28 mouse cellular contexts compared by ENCODE assay signal in the genomic region with DNA sequence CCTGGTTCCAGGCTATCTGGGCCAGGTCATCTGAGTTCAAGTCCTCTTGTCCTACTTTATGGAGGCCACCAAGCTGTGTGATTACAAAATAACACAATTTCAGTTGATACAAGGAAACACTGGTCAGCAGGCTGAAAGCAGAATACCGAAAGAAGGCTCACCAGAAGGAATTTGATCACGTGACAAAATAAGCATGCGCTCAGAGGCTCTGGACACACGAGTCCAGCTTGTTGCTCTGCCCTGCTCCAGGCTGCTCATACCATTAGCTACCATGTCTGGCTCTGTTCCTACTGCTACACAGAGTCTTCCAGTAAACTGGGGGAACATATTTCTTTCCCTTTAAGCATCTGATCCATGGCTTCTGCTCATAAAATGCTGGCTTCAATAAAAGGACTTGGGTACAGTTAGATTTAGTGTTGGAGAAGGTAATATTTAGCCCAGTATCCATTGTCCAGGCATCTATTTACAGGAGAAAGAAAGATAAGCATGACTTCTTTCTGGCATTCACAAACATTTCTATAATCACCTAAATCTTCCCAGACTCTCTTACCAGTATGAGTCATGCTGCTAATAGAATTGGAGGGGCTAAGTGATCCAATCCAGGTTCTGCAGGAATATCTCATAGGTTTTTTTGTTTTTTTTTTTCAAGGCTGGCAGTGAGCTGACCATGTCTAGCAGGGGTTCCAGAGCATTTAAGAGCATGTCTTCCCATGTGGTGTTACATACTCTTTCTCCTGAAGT. TPM values are rescaled to one million over a fixed set of nuclear protein-coding genes. Genes with fewer than 3 reads are reported as not detected.
DNase-seq lines count a peak whose midpoint lies in the region; ATAC-seq and TF ChIP-seq lines count a peak whose summit lies in the region.
"Had no signal": no experiment of that assay in that cellular context is flagged by ENCODE, and none has a peak within 500 bp of the region (broad histone marks: within the 10 kb centered on the region; RNA-seq: fewer than 3 reads in every experiment).

No protein-coding gene starts in this region.

- H3K9me3 ChIP-seq in kidney, postnatal 0 days (replicated peaks; ENCODE audit: low read length): no peaks in the 10 kb centered on the region
- H3K9me3 ChIP-seq in intestine, embryonic 16.5 days (ENCODE audit: control insufficient read depth, low read length): no peaks in the 10 kb centered on the region
- H3K9me3 ChIP-seq: embryonic facial prominence, embryonic 12.5 days; embryonic facial prominence, embryonic 15.5 days; heart, embryonic 12.5 days; heart, embryonic 15.5 days had no signal

- TF ChIP-seq CTCF in kidney, postnatal 0 days (IDR thresholded peaks at IDR 0.05; ENCODE audit: low read depth): no peak

- peak; percentile 10 for DNase-seq in kidney, postnatal 0 days (ENCODE audit: low spot score)
- DNase-seq in kidney, adult 11 months: no peak
- DNase-seq in MN1 (ENCODE audit: low spot score) (peak; percentile 68), adipocyte (ENCODE audit: low spot score) (peak; percentile 38)
- no peak for DNase-seq in kidney, postnatal 25 days
- no peak for DNase-seq in lung, postnatal 25 days (ENCODE audit: low spot score)
- DNase-seq: adrenal gland, adult 2 months; adrenal gland, postnatal 14 days; cerebellum, adult 11 months; cerebellum, adult 2 months; cerebellum, adult 9-11 months; cerebellum, postnatal 25 days; forebrain, postnatal 0 days; gastrocnemius, adult 2 months; gastrocnemius, postnatal 14 days; heart, postnatal 10 days; heart, postnatal 4 days had no signal

- H3K9ac ChIP-seq in kidney, postnatal 0 days (ENCODE audit: low read depth, low read length): no peak overlapping the region
- no peak overlapping the region for H3K9ac ChIP-seq in intestine, embryonic 16.5 days (ENCODE audit: low read depth, low read length)
- H3K9ac ChIP-seq: embryonic facial prominence, embryonic 12.5 days; embryonic facial prominence, embryonic 15.5 days; forebrain, postnatal 0 days; heart, embryonic 12.5 days; heart, embryonic 15.5 days; hindbrain, embryonic 14.5 days had no signal

- no peak overlapping the region for H3K4me2 ChIP-seq in kidney, postnatal 0 days (ENCODE audit: low read length)
- no peak overlapping the region for H3K4me2 ChIP-seq in intestine, embryonic 16.5 days (ENCODE audit: low read depth, low read length)
- H3K4me2 ChIP-seq: embryonic facial prominence, embryonic 12.5 days; embryonic facial prominence, embryonic 15.5 days; heart, embryonic 12.5 days; heart, embryonic 15.5 days; hindbrain, embryonic 14.5 days had no signal

- no peaks in the 10 kb centered on the region for H3K27me3 ChIP-seq in kidney, postnatal 0 days (ENCODE audit: insufficient read depth, low read length)
- H3K27me3 ChIP-seq in intestine, embryonic 16.5 days (replicated peaks; ENCODE audit: control insufficient read depth, insufficient read depth, low read length): no peaks in the 10 kb centered on the region
- H3K27me3 ChIP-seq: embryonic facial prominence, embryonic 12.5 days; embryonic facial prominence, embryonic 15.5 days; heart, embryonic 12.5 days; heart, embryonic 15.5 days had no signal

- no peak overlapping the region for H3K4me3 ChIP-seq in kidney, postnatal 0 days (replicated peaks; ENCODE audit: low read depth, low read length)
- H3K4me3 ChIP-seq in intestine, embryonic 16.5 days (ENCODE audit: low read length): no peak overlapping the region
- H3K4me3 ChIP-seq: embryonic facial prominence, embryonic 12.5 days; embryonic facial prominence, embryonic 15.5 days; gastrocnemius, adult 2 months; heart, embryonic 12.5 days; heart, embryonic 15.5 days had no signal

- peak; percentile 36; the same call in 1 of the 2 replicates for ATAC-seq in kidney, postnatal 0 days (replicated peaks; ENCODE audit: low FRiP score, low read depth)
- ATAC-seq in intestine, embryonic 16.5 days: no peak
- ATAC-seq: CD4-positive, CD25-positive, alpha-beta regulatory T cell, adult 4 months; forebrain, embryonic 14.5 days; forebrain, postnatal 0 days; hindbrain, postnatal 0 days; inflammation-experienced regulatory T-cells, adult 6 months had no signal

- H3K36me3 ChIP-seq in kidney, postnatal 0 days (ENCODE audit: insufficient read depth, low read length): no peaks in the 10 kb centered on the region
- H3K36me3 ChIP-seq in intestine, embryonic 16.5 days (ENCODE audit: control insufficient read depth, insufficient read depth, low read length): no peaks in the 10 kb centered on the region
- H3K36me3 ChIP-seq: embryonic facial prominence, embryonic 12.5 days; embryonic facial prominence, embryonic 15.5 days; heart, embryonic 12.5 days; heart, embryonic 15.5 days had no signal

- H3K4me1 ChIP-seq in kidney, postnatal 0 days (replicated peaks; ENCODE audit: insufficient read depth, low read length): no peaks in the 10 kb centered on the region
- H3K4me1 ChIP-seq in intestine, embryonic 16.5 days (ENCODE audit: control insufficient read depth, insufficient read depth, low read length): no peaks in the 10 kb centered on the region
- H3K4me1 ChIP-seq: embryonic facial prominence, embryonic 12.5 days; embryonic facial prominence, embryonic 15.5 days; heart, embryonic 15.5 days had no signal

- 43% methylated on average over 4 of the region's 4 CpGs for WGBS in kidney, postnatal 0 days
- WGBS in intestine, embryonic 16.5 days: 61% methylated on average over 4 of the region's 4 CpGs

- H3K27ac ChIP-seq in kidney, postnatal 0 days: no peak overlapping the region
- H3K27ac ChIP-seq in intestine, embryonic 16.5 days (ENCODE audit: low read length): no peak overlapping the region
- H3K27ac ChIP-seq: embryonic facial prominence, embryonic 12.5 days; embryonic facial prominence, embryonic 15.5 days; gastrocnemius, adult 2 months; heart, embryonic 15.5 days; hindbrain, embryonic 14.5 days; hindbrain, postnatal 0 days had no signal

RNA-seq across cellular contexts. Expression of a gene that starts 33.9 kb away (rescaled TPM):
- 0.47 and 0.84 TPM in 2 replicates for polyA plus RNA-seq in kidney, postnatal 0 days (2015; fragmentation: Nextera tagmentation; extraction: Ambion mirVana)
- polyA plus RNA-seq in intestine, embryonic 16.5 days (2015; fragmentation: Nextera tagmentation; extraction: Ambion mirVana): 3.4 and 4.0 TPM in 2 replicates
- polyA plus RNA-seq: C2C12; CD4-positive, CD25-positive, alpha-beta regulatory T cell, adult 4 months; inflammation-experienced regulatory T-cells, adult 6 months had no signal

Comparison
In these comparisons a context has a peak if more than half of its experiments do, and no peak if none do; other contexts are left out.
1. DNase-seq: peak in kidney, postnatal 0 days (single experiment), MN1 (single experiment) and adipocyte (single experiment); none in kidney, adult 11 months (single experiment), kidney, postnatal 25 days (0 of 2) and lung, postnatal 25 days (single experiment).